Mouse (Mus musculus) kidney, embryonic 16.5 days (tissue): ENCODE results near the gene Snx29. TPM values are rescaled to one million over a fixed set of nuclear protein-coding genes. Genes with fewer than 3 reads are reported as not detected.
A peak's percentile ranks its signal among the peaks of the same experiment; 100 is the strongest.

ENCODE experiments used
- ATAC-seq: fragments of 200-750 bp; cut with Nextera tagmentation; 2 replicates; pipeline ENCODE4 v1.8.0; 2017; ENCODE audit warnings: moderate TSS enrichment; ENCODE audit not compliant: low FRiP score, low TSS enrichment
- H3K27ac ChIP-seq: fragments of 300-500 bp; sonication (generic); 2 replicates; pipeline ENCODE4 v1.5.1; 2014; ENCODE audit warnings: low read length
- H3K27me3 ChIP-seq: fragments of 300-500 bp; sonication (generic); 2 replicates; pipeline ENCODE4 v1.6.1; 2014; ENCODE audit warnings: low read length, control low read depth, mixed read lengths; ENCODE audit not compliant: insufficient read depth
- H3K36me3 ChIP-seq: fragments of 300-500 bp; sonication (generic); 2 replicates; pipeline ENCODE4 v1.6.1; 2014; ENCODE audit warnings: low read length, control low read depth, mixed read lengths; ENCODE audit not compliant: insufficient read depth
- H3K4me1 ChIP-seq: fragments of 300-500 bp; sonication (generic); 2 replicates; pipeline ENCODE4 v1.6.1; 2014; ENCODE audit warnings: low read length, control low read depth, mixed read lengths; ENCODE audit not compliant: insufficient read depth
- H3K4me2 ChIP-seq: fragments of 300-500 bp; sonication (generic); replicated peaks from 2 replicates; pipeline ENCODE4 v1.6.1; 2014; ENCODE audit warnings: low read depth, low read length
- H3K4me3 ChIP-seq: fragments of 300-500 bp; sonication (generic); 2 replicates; pipeline ENCODE4 v1.5.1; 2014; ENCODE audit warnings: mild to moderate bottlenecking, low read length
- H3K9ac ChIP-seq: fragments of 300-500 bp; sonication (generic); replicated peaks from 2 replicates; pipeline ENCODE4 v1.6.1; 2014; ENCODE audit warnings: low read length
- H3K9me3 ChIP-seq: fragments of 300-500 bp; sonication (generic); 2 replicates; pipeline ENCODE4 v1.6.1; 2016; ENCODE audit warnings: low read length, control low read depth
- WGBS: fragments of 180-500 bp; shearing (Covaris S2); extraction: QIAGEN DNeasy Blood & Tissue Kit; methylation state at CpG from one replicate; pipeline ENCODE4 v1.1.7; 2014; 5-methylcytosine and 5-hydroxymethylcytosine counted together
- polyA plus RNA-seq: library from polyadenylated mRNA; unstranded; fragments of >200 nt; fragmentation: Nextera tagmentation; extraction: Ambion mirVana; gene quantifications from 2 replicates; pipeline ENCODE4 v1.2.1, GENCODE M21; 2015

The Snx29 gene
- polyA plus RNA-seq, 1 experiment from 2014 or later = 15.7 TPM

DNA sequence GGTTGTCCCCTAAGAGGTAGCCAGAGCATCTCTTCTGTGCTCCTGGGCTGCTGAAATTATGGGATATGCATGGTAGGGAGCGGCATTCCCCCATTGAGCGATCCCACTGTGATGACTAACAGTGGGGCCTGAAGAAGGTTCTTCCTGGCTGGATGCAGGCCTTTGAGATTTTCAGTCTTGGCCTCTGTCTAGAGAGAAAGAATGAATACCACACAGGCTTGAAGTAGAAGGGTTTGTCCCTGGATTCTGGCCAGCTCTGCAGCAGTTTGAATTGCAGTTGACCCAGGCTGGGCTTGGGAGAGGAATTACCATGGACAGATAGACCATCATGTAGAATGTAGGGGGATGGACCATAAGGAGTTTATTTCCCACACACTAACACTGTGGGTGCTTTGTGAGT lies 159.5 kb downstream of the Snx29 start:
- no peak overlapping the region for H3K27ac ChIP-seq
- 95% methylated on average over 2 of the region's 2 CpGs for WGBS
- ATAC-seq = no peak

DNA sequence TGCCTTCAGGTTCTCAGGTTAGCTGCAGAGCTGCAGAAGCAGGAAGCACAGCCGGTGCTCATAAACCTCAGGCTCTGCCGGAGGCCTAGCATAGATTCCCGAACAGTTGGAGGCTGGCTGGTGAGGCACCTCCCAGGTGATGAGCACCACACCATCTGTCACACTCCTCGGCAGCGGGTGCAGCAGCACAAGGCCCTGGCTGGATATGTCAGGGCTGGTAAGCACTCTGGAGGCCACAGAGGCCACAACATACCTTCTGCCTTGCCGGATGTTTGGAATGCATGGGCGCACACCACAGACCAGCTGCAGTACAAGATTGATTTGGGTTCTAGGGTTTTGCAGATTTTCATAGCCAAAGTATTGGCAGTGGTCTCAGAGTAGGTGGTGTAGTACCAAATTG lies 172.2 kb downstream of the Snx29 start:
- H3K4me2 ChIP-seq = no peak overlapping the region
- peaks cover 18% of the 10 kb centered on the region for H3K4me1 ChIP-seq
- H3K27ac ChIP-seq = no peak overlapping the region
- ATAC-seq = peak; percentile 27; the same call in 1 of the 2 replicates
- no peaks in the 10 kb centered on the region for H3K36me3 ChIP-seq
- 27% methylated on average over 7 of the region's 7 CpGs for WGBS
- H3K9ac ChIP-seq = 0 out of 2 replicates have a peak overlapping the region, but pooled peaks have one; percentile 18
- H3K27me3 ChIP-seq = no peaks in the 10 kb centered on the region
- no peaks in the 10 kb centered on the region for H3K9me3 ChIP-seq
- H3K4me3 ChIP-seq = no peak overlapping the region

More for the DNA sequence above, 159.5 kb downstream of the Snx29 start:
- H3K36me3 ChIP-seq = no peaks in the 10 kb centered on the region
- H3K4me2 ChIP-seq = no peak overlapping the region
- H3K9me3 ChIP-seq = no peaks in the 10 kb centered on the region
- H3K27me3 ChIP-seq = no peaks in the 10 kb centered on the region
- H3K4me1 ChIP-seq = no peaks in the 10 kb centered on the region
- H3K4me3 ChIP-seq = no peak overlapping the region
- H3K9ac ChIP-seq = no peak overlapping the region

DNA sequence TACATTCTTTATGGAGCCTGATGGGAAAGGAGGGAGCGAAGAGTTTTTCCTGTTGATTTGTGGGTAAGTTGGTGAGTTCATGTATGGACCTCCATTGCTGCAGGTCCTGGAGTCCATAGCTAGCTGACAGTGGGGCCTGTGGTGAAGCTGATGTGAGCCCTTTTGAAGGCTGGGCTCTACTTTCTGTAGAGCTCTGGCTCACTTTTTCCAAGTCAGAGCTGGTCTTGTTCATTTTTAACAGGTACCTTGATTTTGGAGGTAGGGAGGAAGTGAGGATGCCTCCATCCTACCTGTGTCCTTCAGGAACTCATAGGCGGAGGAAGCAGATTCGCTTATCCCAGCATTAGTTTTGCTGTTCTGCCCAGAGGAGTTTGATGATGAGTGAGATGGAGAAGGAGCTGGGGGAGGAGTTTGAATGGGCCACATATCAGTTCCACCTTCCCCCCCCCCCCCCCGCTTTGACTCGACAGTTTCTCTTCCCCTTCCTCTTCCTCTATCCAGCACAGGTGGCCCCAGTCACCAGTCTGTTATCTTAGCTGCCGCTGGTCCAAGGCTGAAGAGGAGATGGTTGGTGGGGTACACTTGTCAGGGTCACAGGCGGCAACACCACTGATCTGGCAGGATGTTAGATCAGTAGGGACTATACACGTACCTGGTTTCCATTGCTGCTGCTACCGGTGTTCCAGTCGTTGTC lies 173.4 kb downstream of the Snx29 start:
- WGBS = 78% methylated on average over 10 of the region's 10 CpGs

DNA sequence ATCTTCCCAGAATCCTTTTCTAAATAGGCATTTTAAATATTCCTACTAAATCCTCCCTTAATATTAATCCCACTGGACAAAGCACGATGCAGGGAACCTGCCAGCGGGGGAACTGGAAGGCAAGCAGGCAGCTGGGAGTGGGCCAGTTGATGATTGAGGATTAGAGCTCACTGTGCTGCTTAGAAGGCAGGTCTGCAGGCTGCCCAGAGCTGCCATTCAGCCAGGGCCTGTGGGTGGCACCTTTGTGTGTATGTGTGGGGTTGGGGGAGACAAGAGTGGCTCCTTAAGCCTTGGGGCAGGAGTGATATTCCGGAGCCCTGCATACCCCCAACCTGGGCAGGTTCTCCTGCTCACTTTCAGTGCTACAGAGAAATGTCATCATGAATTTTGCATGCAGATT lies 174.0 kb downstream of the Snx29 start:
- H3K36me3 ChIP-seq = no peaks in the 10 kb centered on the region
- H3K27me3 ChIP-seq = no peaks in the 10 kb centered on the region
- peaks cover 25% of the 10 kb centered on the region for H3K4me1 ChIP-seq
- H3K9me3 ChIP-seq = no peaks in the 10 kb centered on the region
- WGBS = 94% methylated on average over 3 of the region's 3 CpGs
- H3K9ac ChIP-seq = no peak overlapping the region
- H3K4me2 ChIP-seq = no peak overlapping the region
- no peak for ATAC-seq
- no peak overlapping the region for H3K4me3 ChIP-seq
- no peak overlapping the region for H3K27ac ChIP-seq

More for the DNA sequence above, 173.4 kb downstream of the Snx29 start:
- Histone ChIP-seq H3K4me1 (peaks cover 19% of the 10 kb centered on the region), H3K36me3 (no peaks in the 10 kb centered on the region), H3K9ac (no peak overlapping the region), H3K4me2 (no peak overlapping the region), H3K27me3 (no peaks in the 10 kb centered on the region), H3K4me3 (no peak overlapping the region), H3K9me3 (no peaks in the 10 kb centered on the region), H3K27ac (no peak overlapping the region)
- ATAC-seq = no peak

DNA sequence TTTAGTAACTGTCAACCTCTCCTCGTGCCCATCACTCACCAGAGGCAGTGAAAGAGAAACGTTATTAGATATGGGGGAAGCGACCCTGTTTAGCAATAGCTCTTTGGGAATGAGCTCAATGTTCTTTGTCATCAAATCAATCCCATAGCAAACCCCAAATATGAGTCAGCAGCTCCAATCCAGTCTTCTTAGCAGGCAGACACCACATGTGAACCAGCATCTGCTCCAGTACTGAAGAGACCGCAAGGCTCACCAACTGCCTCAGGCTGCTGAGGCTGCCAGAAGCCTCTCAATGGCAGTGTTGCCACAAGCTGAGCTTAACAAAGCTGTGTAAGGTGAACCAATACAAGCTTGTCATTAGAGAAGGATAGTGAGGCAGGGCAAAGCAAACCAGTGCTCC lies 177.4 kb downstream of the Snx29 start:
- no peak overlapping the region for H3K27ac ChIP-seq
- no peaks in the 10 kb centered on the region for H3K27me3 ChIP-seq
- no peaks in the 10 kb centered on the region for H3K9me3 ChIP-seq
- no peak overlapping the region for H3K4me3 ChIP-seq
- no peak overlapping the region for H3K4me2 ChIP-seq
- H3K36me3 ChIP-seq = no peaks in the 10 kb centered on the region
- H3K9ac ChIP-seq = no peak overlapping the region
- ATAC-seq = no peak
- 58% methylated on average over 4 of the region's 4 CpGs for WGBS
- H3K4me1 ChIP-seq = peaks cover 30% of the 10 kb centered on the region

- Histone ChIP-seq H3K4me3 (no peak overlapping the region), H3K4me2 (no peak overlapping the region), H3K36me3 (no peaks in the 10 kb centered on the region), H3K27me3 (no peaks in the 10 kb centered on the region), H3K4me1 (peaks cover 40% of the 10 kb centered on the region), H3K9ac (no peak overlapping the region), H3K27ac (peak overlapping the region; percentile 27; the same call in 1 of the 2 replicates), H3K9me3 (no peaks in the 10 kb centered on the region)
- 73% methylated on average over 3 of the region's 3 CpGs for WGBS
- ATAC-seq = no peak
Observed at GRCm38 (mm10) chr16:11501138-11501537, 178.4 kb downstream of the Snx29 start.

DNA sequence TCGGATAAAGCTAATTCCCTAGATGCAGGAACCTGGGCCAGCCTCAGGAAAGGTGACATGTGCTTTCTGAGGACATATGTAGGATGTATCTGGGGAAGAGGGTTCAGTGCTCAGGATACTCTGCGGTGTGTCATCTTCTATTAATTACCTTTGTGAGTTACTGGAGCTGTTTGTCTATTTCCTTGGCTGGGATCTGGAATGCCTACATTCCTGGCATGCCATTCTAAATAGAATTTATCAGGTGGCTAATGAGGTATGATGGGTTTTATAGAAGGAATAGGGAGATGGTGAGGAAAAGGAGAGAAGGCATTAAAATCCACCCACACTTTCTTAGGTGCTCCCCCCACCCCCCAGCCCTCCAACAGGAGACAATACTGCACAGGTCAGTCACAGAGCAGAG lies 178.9 kb downstream of the Snx29 start:
- no peak overlapping the region for H3K4me3 ChIP-seq
- no peak overlapping the region for H3K4me2 ChIP-seq
- ATAC-seq = no peak
- no peaks in the 10 kb centered on the region for H3K36me3 ChIP-seq
- H3K27me3 ChIP-seq = no peaks in the 10 kb centered on the region
- peaks cover 43% of the 10 kb centered on the region for H3K4me1 ChIP-seq
- 61% methylated on average over 2 of the region's 2 CpGs for WGBS
- no peaks in the 10 kb centered on the region for H3K9me3 ChIP-seq
- H3K27ac ChIP-seq = peak overlapping the region; percentile 27; the same call in 1 of the 2 replicates
- H3K9ac ChIP-seq = no peak overlapping the region

- no peaks in the 10 kb centered on the region for H3K27me3 ChIP-seq
- peak; percentile 41 for ATAC-seq
- peak overlapping the region; percentile 78 for H3K27ac ChIP-seq
- 81% methylated on average over 2 of the region's 2 CpGs for WGBS
- H3K4me2 ChIP-seq = no peak overlapping the region
- H3K9ac ChIP-seq = no peak overlapping the region
- H3K36me3 ChIP-seq = no peaks in the 10 kb centered on the region
- H3K4me3 ChIP-seq = no peak overlapping the region
- peaks cover 33% of the 10 kb centered on the region for H3K4me1 ChIP-seq
- no peaks in the 10 kb centered on the region for H3K9me3 ChIP-seq
Observed at GRCm38 (mm10) chr16:11504666-11505491, 182.2 kb downstream of the Snx29 start.

- H3K27ac ChIP-seq = peak overlapping the region; percentile 78
- ATAC-seq = peak; percentile 56
Observed at GRCm38 (mm10) chr16:11505492-11506176, 182.9 kb downstream of the Snx29 start.

More at GRCm38 (mm10) chr16:11505492-11506176, 182.9 kb downstream of the Snx29 start:
- Histone ChIP-seq H3K4me2 (no peak overlapping the region), H3K4me1 (peaks cover 33% of the 10 kb centered on the region), H3K36me3 (no peaks in the 10 kb centered on the region), H3K9ac (no peak overlapping the region), H3K9me3 (no peaks in the 10 kb centered on the region), H3K27me3 (no peaks in the 10 kb centered on the region), H3K4me3 (no peak overlapping the region)
- WGBS = 46% methylated on average over 5 of the region's 5 CpGs
